Mouse (Mus musculus): ENCODE results near the gene Ppp1r3e.

The Ppp1r3e gene

DNA sequence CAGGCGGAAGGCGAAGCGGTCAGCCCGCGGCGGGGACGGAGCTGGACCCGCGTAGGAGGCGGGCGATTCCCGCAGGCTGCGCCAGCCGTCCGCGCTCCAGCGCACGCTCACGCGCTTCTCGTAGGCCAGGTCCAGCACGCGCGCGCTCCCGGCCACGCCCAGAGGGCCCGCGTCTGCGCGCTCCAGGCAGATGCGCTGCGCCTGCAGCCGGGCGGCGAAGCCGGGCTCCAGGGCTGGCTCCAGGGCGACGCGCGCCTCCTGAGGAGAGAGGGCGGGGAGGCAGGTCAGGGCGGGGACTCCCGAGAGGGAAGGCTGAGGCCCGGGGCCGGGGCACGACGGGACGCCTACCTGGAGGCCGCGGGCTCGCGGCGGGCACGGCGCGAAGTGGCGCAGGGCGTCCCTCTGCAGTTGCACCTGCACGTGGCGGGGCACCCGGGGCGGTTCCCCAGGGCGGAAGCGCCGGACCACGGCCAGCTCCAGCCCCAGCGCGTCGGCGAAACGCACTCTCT is 757 bp downstream of the Ppp1r3e start:
- DNase-seq, result peak; percentile 96

DNA sequence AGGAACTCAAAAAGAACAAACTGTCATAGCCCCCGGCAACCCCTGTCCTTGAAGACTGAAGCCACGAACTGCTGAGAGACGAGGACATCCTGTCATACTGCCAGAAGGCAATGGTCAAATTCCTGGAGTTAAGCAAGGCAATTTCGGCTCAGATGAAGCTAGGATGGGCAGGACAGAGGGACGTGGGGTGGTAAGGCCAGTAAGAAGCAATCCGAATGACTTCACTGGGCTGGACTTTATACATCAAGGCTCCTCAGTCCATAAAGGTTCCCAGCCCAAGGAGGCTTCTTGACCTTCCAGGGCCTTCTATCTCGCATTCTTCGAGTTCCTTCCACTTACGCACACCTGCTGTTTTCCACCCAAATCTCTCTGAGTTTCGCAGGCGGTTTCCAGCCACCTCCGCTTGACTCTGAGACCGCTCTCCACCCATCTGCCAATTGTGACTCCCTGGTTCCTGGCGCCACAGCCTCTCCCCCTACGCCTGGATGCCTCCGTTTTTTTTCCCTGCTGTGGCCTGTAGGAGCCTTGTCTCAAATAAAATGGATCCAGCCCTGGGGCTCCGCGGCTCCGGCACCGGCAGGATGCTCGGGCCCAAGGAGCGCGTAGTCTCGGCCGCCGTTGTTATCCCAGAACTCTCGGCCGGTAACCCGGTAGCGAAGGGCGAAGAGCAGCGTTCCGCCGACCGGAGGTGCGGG is 1.4 kb downstream of the Ppp1r3e start:
- no peak for DNase-seq

- no peak for DNase-seq
Observed at GRCm38 (mm10) chr14:54874165-54874564, 3.2 kb downstream of the Ppp1r3e start.

- DNase-seq, result no peak
Observed at GRCm38 (mm10) chr14:54870861-54871260, 6.5 kb downstream of the Ppp1r3e start, which contains the start of gene Homez. Homez (minus strand) TSS chr14:54870961.

DNA sequence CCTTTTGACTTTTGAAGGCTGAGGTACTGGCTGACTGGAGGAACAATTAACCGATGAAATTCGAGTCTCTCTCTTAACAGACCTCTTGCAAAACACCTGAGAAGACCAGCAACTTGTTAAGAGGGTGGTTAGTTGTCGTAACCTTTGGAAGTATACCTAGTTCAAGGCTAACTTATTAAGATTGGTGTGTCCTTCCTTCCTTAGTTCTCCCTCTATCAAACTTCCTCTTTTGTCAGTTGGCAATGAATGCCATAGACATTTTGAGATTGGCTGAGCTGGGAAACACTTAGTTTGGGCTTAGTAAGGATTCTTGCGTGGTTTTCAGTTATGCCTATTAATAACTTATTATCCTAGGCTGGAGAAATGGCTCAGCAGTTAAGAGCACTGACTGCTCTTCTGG is 9.3 kb downstream of the Ppp1r3e start:
- no peak for DNase-seq

DNA sequence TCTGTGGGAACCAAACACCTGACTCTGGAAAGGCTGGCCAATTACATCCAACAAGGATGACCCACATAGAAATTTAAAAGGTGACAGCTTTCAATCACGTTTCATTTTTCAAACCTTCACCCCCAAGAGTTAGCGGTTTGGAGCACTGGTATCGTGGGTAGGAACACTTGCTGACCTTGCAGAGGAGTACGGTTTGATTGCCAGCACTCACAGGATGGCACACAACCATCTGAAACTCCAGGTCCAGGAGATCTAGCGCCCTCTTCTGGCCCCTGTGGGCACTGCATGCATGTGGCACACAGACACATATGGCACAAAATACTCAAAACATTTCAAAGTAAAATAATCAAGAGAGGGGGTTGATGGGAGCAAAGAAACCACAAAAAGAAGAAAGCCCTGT is 10.4 kb downstream of the Ppp1r3e start:
- DNase-seq, result no peak

DNA sequence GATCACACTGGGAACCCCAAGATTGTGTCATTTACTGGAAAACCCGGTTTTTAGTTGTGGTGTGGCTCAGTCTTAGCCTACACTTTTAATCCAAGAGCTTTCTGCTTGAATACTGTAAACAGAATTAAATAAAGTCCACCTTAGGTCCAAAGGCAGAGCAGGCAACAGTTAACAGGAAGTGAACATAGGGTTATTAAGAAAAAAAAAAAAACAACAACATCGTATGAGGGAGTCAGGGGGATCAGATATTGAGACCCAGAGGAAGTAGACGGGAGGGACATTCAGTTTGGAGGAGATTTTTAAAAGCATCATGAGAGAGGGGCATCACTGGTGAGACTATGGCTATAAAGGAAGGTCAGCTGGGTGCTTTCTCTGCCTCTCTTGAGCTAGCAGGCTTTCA is 11.1 kb downstream of the Ppp1r3e start:
- DNase-seq, result no peak

GRCm38 (mm10) chr14:54865626-54866025 is 11.7 kb downstream of the Ppp1r3e start:
- DNase-seq, result no peak

- DNase-seq, result no peak
Observed at GRCm38 (mm10) chr14:54864313-54865036, 12.9 kb downstream of the Ppp1r3e start.

- DNase-seq, result peak; percentile 90
Observed at GRCm38 (mm10) chr14:54863501-54864312, 13.6 kb downstream of the Ppp1r3e start.

DNA sequence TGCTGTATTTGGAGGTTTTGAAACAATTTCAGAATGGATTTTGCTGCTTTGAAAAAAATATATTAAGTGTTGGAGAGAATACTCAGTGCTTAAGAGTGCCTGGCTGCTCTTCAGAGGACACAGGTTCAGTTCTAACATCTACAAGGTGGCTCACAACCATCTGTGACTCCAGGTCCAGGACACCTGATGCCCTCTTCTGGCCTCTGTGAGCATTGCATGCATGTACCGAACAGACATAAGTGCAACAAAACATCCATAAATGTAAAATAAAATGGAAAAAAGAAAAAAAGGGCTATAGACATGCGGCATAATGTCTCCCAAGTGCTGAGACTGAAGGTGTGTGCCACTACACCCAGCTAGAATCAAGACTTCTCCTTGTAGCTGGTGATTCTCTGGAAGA is 16.8 kb downstream of the Ppp1r3e start:
- DNase-seq, result peak; percentile 60

DNA sequence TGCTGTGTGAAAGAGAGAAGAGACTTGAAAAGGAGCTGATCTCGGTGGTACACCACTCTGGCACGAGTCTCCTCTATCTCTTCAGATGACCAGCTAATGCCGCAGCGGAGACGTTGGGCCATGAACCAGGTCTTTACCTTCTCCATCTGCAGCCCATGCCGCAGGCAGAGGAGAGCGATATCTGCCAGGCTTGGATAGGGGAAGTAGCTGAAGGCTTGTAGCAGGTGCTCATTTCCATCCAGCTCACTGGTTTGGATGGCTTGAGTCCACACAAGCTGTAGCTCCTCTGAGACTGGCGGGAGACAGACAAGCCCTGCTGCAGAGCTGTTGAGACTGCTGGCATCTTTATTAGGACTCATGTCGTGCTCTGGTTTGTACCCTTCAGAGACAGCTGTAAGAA is 19.5 kb downstream of the Ppp1r3e start:
- DNase-seq, result peak; percentile 81

GRCm38 (mm10) chr14:54856703-54857102 is 20.6 kb downstream of the Ppp1r3e start:
- DNase-seq, result no peak

DNA sequence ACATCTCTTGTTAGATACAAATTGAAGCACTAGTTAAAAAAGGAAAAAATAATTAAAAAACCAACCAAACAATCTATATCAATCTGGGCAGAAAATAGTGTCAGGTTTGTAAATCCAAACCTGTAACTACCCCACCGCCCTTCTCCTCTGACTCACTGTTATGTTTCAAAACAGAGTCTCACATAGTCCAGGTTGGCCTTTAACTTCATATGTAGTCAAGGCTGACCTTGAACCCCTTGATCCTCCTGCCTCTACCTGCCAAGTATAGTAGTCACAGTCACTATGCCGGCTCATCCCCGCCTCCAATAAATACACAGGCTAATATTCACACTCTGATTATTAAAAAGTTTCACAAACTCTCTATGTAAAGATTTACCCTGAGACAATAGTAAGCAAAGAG is 21.6 kb downstream of the Ppp1r3e start:
- DNase-seq, result no peak

DNA sequence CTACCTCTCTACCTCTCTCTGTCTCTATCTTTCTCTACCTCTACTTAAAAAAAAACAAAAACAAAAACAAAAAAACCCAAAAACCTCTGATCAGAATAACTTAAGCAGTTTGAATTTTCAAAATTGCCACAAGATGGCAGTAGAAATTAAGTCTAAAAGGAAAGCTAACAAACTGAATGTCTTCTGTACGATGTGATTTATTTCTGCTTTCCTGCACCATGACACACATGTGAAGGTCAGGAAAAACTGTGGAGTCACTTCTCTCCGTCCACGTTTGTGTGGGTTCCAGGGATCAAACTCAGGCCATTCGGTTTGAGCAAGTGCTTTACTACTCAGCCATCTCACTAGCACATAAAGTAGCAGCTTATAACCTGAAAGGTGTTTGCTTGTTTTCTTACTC is 33.9 kb downstream of the Ppp1r3e start:
- no peak for DNase-seq

- DNase-seq, result peak; percentile 19
Observed at GRCm38 (mm10) chr14:54823716-54824115, 53.6 kb downstream of the Ppp1r3e start.

All from cerebellum, adult 11-12 months (tissue).